Mouse (Mus musculus) ES-E14 (cell line): ENCODE results near the gene Rbfox1. TPM values are rescaled to one million over a fixed set of nuclear protein-coding genes. Genes with fewer than 3 reads are reported as not detected.

Source experiments
- DNase-seq: peaks from one replicate; pipeline ENCODE4 v3.0.0-alpha.2; 2013; ENCODE audit warnings: low read depth, low spot score
- H3K27ac ChIP-seq: 2 replicates; pipeline ENCODE4 v1.5.1; 2012; ENCODE audit warnings: low read depth, mild to moderate bottlenecking, low read length, moderate library complexity, mixed read lengths; ENCODE audit not compliant: poor library complexity, insufficient read depth, severe bottlenecking
- H3K36me3 ChIP-seq: 2 replicates; pipeline ENCODE4 v1.6.1; 2012; ENCODE audit warnings: mild to moderate bottlenecking, low read length, moderate library complexity, mixed read lengths; ENCODE audit not compliant: control insufficient read depth, poor library complexity, insufficient read depth, severe bottlenecking
- H3K4me1 ChIP-seq, 2 experiments: fragments of 150-350 bp in 1 of 2; sonication (generic) in 1 of 2; 2 replicates each; pipeline ENCODE4 v1.6.1; 2012; ENCODE audit warnings: low read length in 2 of 2, mild to moderate bottlenecking in 1 of 2, mixed read lengths in 1 of 2; ENCODE audit not compliant: control insufficient read depth in 2 of 2, insufficient read depth in 2 of 2, poor library complexity in 1 of 2
- H3K4me3 ChIP-seq, 2 experiments: fragments of 150-350 bp in 1 of 2; sonication (generic) in 1 of 2; 2 replicates each; pipeline ENCODE4 v1.5.1; 2012; ENCODE audit warnings: low read length in 2 of 2, low read depth in 1 of 2, mild to moderate bottlenecking in 1 of 2, mixed read lengths in 1 of 2; ENCODE audit not compliant: insufficient read depth in 1 of 2, poor library complexity in 1 of 2, severe bottlenecking in 1 of 2
- H3K9ac ChIP-seq: 2 replicates; pipeline ENCODE4 v1.6.1; 2012; ENCODE audit warnings: low read depth, mild to moderate bottlenecking, low read length, mixed read lengths; ENCODE audit not compliant: poor library complexity, insufficient read depth, severe bottlenecking
- H3K9me3 ChIP-seq: fragments of 150-350 bp; sonication (generic); 2 replicates; pipeline ENCODE4 v1.6.1; 2012; ENCODE audit warnings: low read depth, mild to moderate bottlenecking, low read length; ENCODE audit not compliant: control insufficient read depth, insufficient read depth
- CHD2 ChIP-seq: IDR thresholded peaks from 2 replicates; pipeline ENCODE4 v1.6.1; 2014; ENCODE audit warnings: mild to moderate bottlenecking, low read depth, low read length, inconsistent platforms
- HCFC1 ChIP-seq: IDR thresholded peaks from 2 replicates; pipeline ENCODE4 v1.6.1; 2012; ENCODE audit warnings: low read length, inconsistent platforms, borderline replicate concordance; ENCODE audit not compliant: insufficient read depth
- MAFK ChIP-seq: IDR thresholded peaks from 2 replicates; pipeline ENCODE4 v1.6.1; 2014; ENCODE audit warnings: mild to moderate bottlenecking, low read depth, low read length, inconsistent platforms; ENCODE audit not compliant: insufficient read depth
- ZC3H11A ChIP-seq: IDR thresholded peaks from 2 replicates; pipeline ENCODE4 v1.6.1; 2012; ENCODE audit warnings: low read depth, mild to moderate bottlenecking, inconsistent platforms, low read length, borderline replicate concordance
- ZNF384 ChIP-seq: IDR thresholded peaks from 2 replicates; pipeline ENCODE4 v1.6.1; 2012; ENCODE audit warnings: low read depth, low read length, inconsistent platforms
- in situ Hi-C, 2 experiments: fragments of 600-800 bp; cut with MboI; formaldehyde crosslinking; loops; one replicate each; pipeline ENCODE4 v1.15.1; 2025; ENCODE audit warnings: low sequenced_read_pairs in 2 of 2, inconsistent platforms in 1 of 2; ENCODE audit not compliant: unreplicated experiment in 2 of 2
- total RNA-seq: library from RNA; depleted of rRNA; stranded (reverse); fragments of 300-350 nt; gene quantifications from 2 replicates; pipeline ENCODE4 v1.2.3, GENCODE M21; 2012

The Rbfox1 gene
- total RNA-seq, 1 experiment, result 0.18 TPM

DNA sequence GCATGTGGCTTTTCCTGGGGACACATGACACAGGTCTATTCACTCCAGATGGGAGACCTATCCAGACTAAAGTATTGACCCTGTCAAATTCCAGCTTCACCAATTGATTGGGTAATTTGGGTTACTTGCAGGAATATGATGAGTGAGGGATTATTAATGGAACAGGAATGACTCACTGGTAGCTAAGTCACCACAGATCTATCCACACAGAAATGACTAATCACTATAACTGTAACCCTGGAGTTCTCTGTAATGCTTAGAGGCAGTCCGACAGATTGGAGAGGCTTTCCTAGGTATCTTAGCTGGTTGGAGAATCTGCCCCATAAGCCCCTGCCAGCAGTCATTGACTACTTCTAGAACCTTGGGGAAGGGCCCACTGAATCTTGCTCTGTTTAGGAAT, 827.2 kb downstream of the Rbfox1 start:
- H3K9ac ChIP-seq, result no peak overlapping the region
- no peak for DNase-seq
- H3K9me3 ChIP-seq, result no peaks in the 10 kb centered on the region
- in situ Hi-C loops, result no loop called here
- H3K36me3 ChIP-seq, result no peaks in the 10 kb centered on the region
- H3K4me1 ChIP-seq, result no peaks in the 10 kb centered on the region
- no peak overlapping the region for H3K4me3 ChIP-seq
- no peak overlapping the region for H3K27ac ChIP-seq
- no peak for TF ChIP-seq CHD2
- no peak for TF ChIP-seq ZNF384
- TF ChIP-seq MAFK, result no peak
- TF ChIP-seq ZC3H11A, result no peak
- no peak for TF ChIP-seq HCFC1

DNA sequence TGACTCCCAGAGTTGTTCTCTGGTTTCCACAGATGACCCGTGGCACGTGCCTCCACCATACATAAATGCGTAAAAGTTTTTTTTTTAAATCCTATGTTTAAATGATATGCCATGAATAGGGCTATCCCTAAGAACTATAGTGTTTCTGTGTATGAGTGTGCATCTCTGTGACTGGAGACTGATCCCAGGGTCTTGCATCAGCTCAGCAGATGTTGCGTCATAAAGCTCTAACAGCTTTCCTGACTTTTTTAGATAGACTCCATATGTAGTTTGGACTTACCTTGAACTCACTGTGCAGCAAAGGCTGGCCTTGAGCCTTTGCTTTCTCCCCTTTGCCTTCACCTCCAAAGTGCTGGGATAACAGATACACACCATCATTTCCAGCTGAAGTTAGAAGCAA, 830.1 kb downstream of the Rbfox1 start:
- no peak for TF ChIP-seq ZC3H11A
- TF ChIP-seq HCFC1, result no peak
- no peak for TF ChIP-seq MAFK
- TF ChIP-seq ZNF384, result no peak
- no peak for TF ChIP-seq CHD2
- in situ Hi-C loops, result no loop called here

DNA sequence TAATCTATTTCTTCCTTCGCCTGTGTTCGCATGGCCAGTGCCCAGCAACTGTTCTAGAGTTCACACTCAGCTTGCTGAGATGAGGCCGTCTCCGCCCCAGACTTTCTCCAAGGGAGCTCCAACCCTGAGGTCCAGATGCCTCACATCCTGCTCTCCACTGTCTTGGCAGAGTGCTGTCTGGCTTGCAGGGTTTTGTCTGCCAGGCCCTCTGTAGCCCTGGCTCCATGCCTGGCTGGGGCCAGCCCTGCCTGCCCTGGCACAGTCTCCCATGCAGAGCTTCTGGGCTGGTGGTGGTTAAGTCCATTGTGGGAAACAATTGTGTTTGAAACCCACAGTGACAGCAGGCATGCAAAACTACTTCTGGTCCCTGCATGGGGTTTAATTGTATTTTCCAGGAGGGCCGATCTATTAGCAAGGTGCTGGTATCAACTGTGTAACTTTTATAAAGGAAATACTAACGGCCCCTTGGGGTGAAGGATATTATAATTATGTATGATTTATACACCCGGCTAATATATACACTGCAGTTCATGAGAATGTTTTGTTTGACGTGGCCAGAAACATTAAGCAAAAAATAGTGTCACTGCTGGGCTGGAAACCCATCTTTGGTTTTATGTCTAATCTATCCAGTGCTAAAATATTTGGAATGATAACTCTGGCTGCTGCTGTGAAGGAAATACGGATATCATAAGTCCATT, 831.2 kb downstream of the Rbfox1 start:
- Histone ChIP-seq H3K4me3 (no peak overlapping the region), H3K9me3 (no peaks in the 10 kb centered on the region), H3K9ac (no peak overlapping the region), H3K36me3 (no peaks in the 10 kb centered on the region), H3K27ac (no peak overlapping the region), H3K4me1 (no peaks in the 10 kb centered on the region)
- DNase-seq, result no peak
- TF ChIP-seq ZNF384, result no peak
- no peak for TF ChIP-seq ZC3H11A
- no peak for TF ChIP-seq HCFC1
- TF ChIP-seq MAFK, result no peak
- TF ChIP-seq CHD2, result no peak
- in situ Hi-C loops, result no loop called here

More for the DNA sequence above, 830.1 kb downstream of the Rbfox1 start:
- no peak overlapping the region for H3K9ac ChIP-seq
- no peak overlapping the region for H3K4me3 ChIP-seq
- no peaks in the 10 kb centered on the region for H3K9me3 ChIP-seq
- no peaks in the 10 kb centered on the region for H3K4me1 ChIP-seq
- no peak overlapping the region for H3K27ac ChIP-seq
- H3K36me3 ChIP-seq, result no peaks in the 10 kb centered on the region
- no peak for DNase-seq

DNA sequence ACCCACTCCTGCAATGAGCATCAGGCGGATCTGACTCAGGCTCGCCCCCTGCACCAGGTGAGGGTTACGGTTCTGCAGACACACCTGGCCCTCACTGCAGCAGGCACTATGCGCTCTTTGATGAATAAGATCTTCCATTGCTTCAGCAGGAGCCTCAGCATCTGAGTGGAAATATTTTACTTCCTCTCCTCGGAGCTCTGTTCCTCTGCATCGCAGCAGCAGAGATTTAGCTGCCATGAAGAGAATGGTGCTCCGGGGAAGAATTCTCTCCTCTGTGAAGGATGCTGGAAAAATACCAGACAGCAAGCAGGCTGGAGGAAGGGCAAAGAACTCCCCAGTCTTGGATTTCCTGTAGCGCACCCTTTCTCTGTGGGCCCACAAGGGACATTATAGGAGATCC, 833.9 kb downstream of the Rbfox1 start:
- H3K9me3 ChIP-seq, result no peaks in the 10 kb centered on the region
- H3K27ac ChIP-seq, result no peak overlapping the region
- DNase-seq, result no peak
- no peak overlapping the region for H3K9ac ChIP-seq
- no peak for TF ChIP-seq HCFC1
- no peak for TF ChIP-seq ZC3H11A
- TF ChIP-seq CHD2, result no peak
- no peak for TF ChIP-seq MAFK
- no peak for TF ChIP-seq ZNF384
- no peak overlapping the region for H3K4me3 ChIP-seq
- no peaks in the 10 kb centered on the region for H3K4me1 ChIP-seq
- H3K36me3 ChIP-seq, result no peaks in the 10 kb centered on the region
- in situ Hi-C loops, result no loop called here

DNA sequence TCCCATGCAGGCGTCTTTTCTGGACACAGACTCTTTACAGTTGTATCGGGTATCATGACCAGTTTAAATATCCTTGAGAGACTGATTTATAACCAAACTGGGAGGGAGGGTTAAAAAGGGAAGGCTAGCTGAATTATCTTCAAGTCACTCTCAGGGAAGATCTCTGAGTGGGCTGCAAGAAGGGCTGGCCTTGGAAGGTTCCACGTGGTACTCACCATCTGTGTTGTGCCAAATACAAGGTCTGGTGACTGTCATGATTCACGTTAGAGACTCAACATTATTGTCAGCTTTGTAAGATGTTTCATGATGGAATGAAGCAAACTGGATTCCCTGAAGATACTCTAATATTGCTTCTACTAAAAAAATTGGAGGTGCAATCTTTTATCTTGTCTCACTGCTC, 847.5 kb downstream of the Rbfox1 start:
- no peaks in the 10 kb centered on the region for H3K36me3 ChIP-seq
- in situ Hi-C loops, result no loop called here
- DNase-seq, result no peak

More for the DNA sequence above, 847.5 kb downstream of the Rbfox1 start:
- Histone ChIP-seq H3K4me1 (no peaks in the 10 kb centered on the region), H3K4me3 (no peak overlapping the region), H3K27ac (no peak overlapping the region), H3K9me3 (no peaks in the 10 kb centered on the region), H3K9ac (no peak overlapping the region)
- no peak for TF ChIP-seq MAFK
- TF ChIP-seq HCFC1, result no peak
- TF ChIP-seq ZC3H11A, result no peak
